Mouse (Mus musculus) bone marrow macrophage, adult 2 months (primary cell): ENCODE data around the gene Ntrk3. TPM values are rescaled to one million over a fixed set of nuclear protein-coding genes. Genes with fewer than 3 reads are reported as not detected.

ENCODE experiments used
- H3K27ac ChIP-seq: 2 replicates; pipeline ENCODE4 v1.5.1; 2012; ENCODE audit warnings: low read depth, low read length; ENCODE audit not compliant: insufficient read depth
- H3K4me1 ChIP-seq: 2 replicates; pipeline ENCODE4 v1.6.1; 2012; ENCODE audit warnings: low read length; ENCODE audit not compliant: control insufficient read depth, insufficient read depth
- H3K4me3 ChIP-seq: 2 replicates; pipeline ENCODE4 v1.5.1; 2012; ENCODE audit warnings: mild to moderate bottlenecking, low read length, moderate library complexity; ENCODE audit not compliant: insufficient read depth
- CTCF ChIP-seq: IDR thresholded peaks from 2 replicates; pipeline ENCODE4 v1.5.1; 2012; ENCODE audit warnings: low read depth, mild to moderate bottlenecking, low read length, moderate library complexity
- POLR2A ChIP-seq: IDR thresholded peaks from 2 replicates; pipeline ENCODE4 v1.6.1; 2012; ENCODE audit warnings: mild to moderate bottlenecking, low read depth, low read length, borderline replicate concordance
- polyA plus RNA-seq: library from polyadenylated mRNA; stranded (reverse); fragments of >200 nt; gene quantifications from 2 replicates; pipeline ENCODE4 v1.2.4, GENCODE M21; 2012; ENCODE audit not compliant: missing spikeins, insufficient read depth, insufficient read length

Gene Ntrk3
- polyA plus RNA-seq, 1 experiment, result not detected

- no peak for TF ChIP-seq POLR2A
- no peak for TF ChIP-seq CTCF
- H3K4me3 ChIP-seq, result no peak overlapping the region
- H3K27ac ChIP-seq, result no peak overlapping the region
- H3K4me1 ChIP-seq, result no peaks in the 10 kb centered on the region
These were observed 16.6 kb downstream of the Ntrk3 start for GRCm38 (mm10) chr7:78720989-78721816.

DNA sequence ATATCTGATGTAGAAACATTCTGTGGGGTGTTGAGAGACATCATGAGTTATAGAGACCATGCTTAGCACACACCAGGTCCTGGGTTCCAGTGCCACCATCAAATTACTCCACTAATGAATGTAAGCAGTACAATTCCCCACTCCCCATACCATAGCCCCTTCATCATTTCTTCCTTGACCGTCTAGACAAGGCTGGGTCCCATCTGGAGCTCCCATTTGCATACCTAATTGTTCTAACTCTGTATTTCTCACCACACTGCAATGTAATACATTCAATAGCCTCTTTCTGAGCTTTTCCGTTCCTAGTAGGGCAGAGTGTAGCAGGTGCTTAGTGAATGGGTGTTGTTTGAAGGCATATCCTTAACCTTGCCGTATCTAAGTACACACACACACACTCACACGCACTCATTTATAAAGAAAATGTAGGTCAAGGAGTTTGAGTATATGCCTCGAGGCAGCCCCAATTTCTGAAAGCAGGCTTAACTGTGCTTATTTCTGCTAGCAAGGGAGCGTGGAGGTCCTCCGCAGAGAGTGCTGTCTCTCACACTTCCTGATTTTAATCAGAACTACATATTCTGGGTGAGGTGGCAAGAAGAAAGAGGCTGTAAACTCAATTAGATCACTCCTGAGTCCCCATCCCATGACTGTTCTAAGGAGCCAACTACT, 17.9 kb downstream of the Ntrk3 start:
- no peaks in the 10 kb centered on the region for H3K4me1 ChIP-seq
- TF ChIP-seq POLR2A (no peak), CTCF (no peak)
- no peak overlapping the region for H3K4me3 ChIP-seq
- no peak overlapping the region for H3K27ac ChIP-seq

- Histone ChIP-seq H3K4me3 (no peak overlapping the region), H3K4me1 (no peaks in the 10 kb centered on the region), H3K27ac (no peak overlapping the region)
- TF ChIP-seq POLR2A, result no peak
These were observed 18.7 kb downstream of the Ntrk3 start for GRCm38 (mm10) chr7:78719117-78719516.

- H3K27ac ChIP-seq, result no peak overlapping the region
- TF ChIP-seq POLR2A (no peak), CTCF (no peak)
- H3K4me1 ChIP-seq, result no peaks in the 10 kb centered on the region
- H3K4me3 ChIP-seq, result no peak overlapping the region
These were observed 19.6 kb downstream of the Ntrk3 start for GRCm38 (mm10) chr7:78718191-78718609.

DNA sequence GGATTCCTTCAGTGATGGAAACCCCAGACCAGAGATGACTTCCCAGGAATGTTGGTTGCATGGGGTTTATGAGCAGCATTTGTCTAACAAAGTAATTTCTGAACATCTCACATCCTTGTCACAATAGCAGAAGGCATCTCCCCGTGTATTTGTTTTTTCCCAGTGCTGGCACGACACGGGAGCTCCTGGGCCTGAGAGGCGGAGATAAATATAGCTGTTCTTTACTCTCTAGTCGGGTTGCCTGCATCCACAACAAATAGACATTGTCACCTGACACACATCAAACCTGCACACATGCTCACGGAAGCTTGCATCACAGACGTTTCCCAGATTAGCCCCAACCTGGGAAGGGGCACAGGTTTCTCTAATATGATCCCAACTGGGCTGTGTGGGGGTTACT, 30.1 kb downstream of the Ntrk3 start:
- Histone ChIP-seq H3K4me1 (no peaks in the 10 kb centered on the region), H3K4me3 (no peak overlapping the region), H3K27ac (no peak overlapping the region)
- no peak for TF ChIP-seq CTCF
- no peak for TF ChIP-seq POLR2A

DNA sequence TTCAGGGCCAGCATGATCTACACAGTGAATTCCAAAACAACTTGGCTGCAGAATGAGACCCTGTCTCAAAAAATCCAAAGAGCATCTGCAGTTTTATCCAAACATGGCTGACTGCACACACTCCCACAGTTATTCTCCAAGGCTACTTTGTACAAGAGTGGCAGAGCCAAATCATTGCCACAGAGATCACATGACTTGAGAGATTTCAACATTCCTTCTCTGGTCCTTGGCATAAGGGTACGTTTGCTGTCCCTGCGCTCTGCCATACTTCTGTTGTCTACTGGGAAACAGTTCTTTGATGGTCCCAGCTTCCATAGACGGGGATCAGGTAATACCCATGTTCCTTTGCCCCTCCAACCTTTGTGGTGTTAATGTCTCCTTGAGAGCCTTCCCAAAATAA, 30.7 kb downstream of the Ntrk3 start:
- no peak for TF ChIP-seq CTCF
- no peak for TF ChIP-seq POLR2A
- H3K4me1 ChIP-seq, result no peaks in the 10 kb centered on the region
- no peak overlapping the region for H3K27ac ChIP-seq
- no peak overlapping the region for H3K4me3 ChIP-seq

DNA sequence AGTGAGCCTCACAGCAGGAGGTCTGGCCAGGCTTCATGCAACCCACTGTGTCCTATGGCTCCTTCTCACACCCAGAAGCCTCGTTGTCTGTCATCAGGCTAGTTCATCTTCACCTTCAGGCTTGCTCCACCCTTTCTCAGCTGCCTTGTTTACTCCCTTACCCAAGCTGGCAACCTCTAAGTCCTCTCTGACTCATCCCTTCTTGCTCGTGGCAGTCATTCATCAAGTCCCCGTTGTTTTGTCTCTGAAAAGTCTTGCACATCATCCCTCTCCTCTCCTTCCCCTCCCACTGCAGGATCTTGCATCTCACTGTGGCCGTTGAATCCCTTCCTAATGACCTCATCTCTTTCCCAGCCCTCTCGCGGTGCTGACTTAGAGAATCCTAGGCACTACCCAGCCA, 35.1 kb downstream of the Ntrk3 start:
- TF ChIP-seq CTCF (no peak), POLR2A (no peak)
- no peak overlapping the region for H3K4me3 ChIP-seq
- H3K27ac ChIP-seq, result no peak overlapping the region
- H3K4me1 ChIP-seq, result no peaks in the 10 kb centered on the region

DNA sequence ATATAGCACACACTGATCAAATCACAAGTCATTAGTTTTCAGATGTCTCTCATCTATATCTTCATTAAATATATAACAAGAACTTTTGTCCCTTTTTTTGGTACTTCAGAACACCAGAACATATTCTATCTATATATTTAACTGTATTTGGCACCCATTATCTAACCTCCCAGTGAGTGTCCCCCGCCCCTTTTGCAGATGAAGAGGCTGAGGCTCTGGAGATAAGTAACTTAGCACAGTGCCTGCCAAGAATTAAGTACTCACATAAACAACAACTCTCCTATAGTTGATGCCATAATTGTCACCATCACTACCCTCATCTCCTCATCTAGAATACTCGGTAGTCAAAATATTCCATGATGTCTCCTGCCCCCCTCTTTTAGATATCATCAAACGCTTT, 42.6 kb downstream of the Ntrk3 start:
- H3K27ac ChIP-seq, result no peak overlapping the region
- TF ChIP-seq POLR2A (no peak), CTCF (no peak)
- no peaks in the 10 kb centered on the region for H3K4me1 ChIP-seq
- no peak overlapping the region for H3K4me3 ChIP-seq

GRCm38 (mm10) chr7:78693148-78693547, 44.7 kb downstream of the Ntrk3 start:
- H3K4me1 ChIP-seq, result no peaks in the 10 kb centered on the region
- no peak for TF ChIP-seq POLR2A
- TF ChIP-seq CTCF, result no peak
- H3K27ac ChIP-seq, result no peak overlapping the region
- H3K4me3 ChIP-seq, result no peak overlapping the region

GRCm38 (mm10) chr7:78690956-78691355, 46.9 kb downstream of the Ntrk3 start:
- no peak overlapping the region for H3K27ac ChIP-seq
- TF ChIP-seq POLR2A (no peak), CTCF (no peak)

More at GRCm38 (mm10) chr7:78690956-78691355, 46.9 kb downstream of the Ntrk3 start:
- no peaks in the 10 kb centered on the region for H3K4me1 ChIP-seq
- H3K4me3 ChIP-seq, result no peak overlapping the region
